Mouse (Mus musculus): Measurements from ENCODE around the gene Atg14.
A peak's percentile ranks its signal among the peaks of the same experiment; 100 is the strongest.
"Not testable (repeated sequence)": the region's sequence is repeated elsewhere in the genome, so short reads cannot be mapped to it uniquely, and the experiment has no call there.

Atg14 gene

GRCm38 (mm10) chr14:47544286-47544685, 26.2 kb downstream of the Atg14 start:
- DNase-seq (ENCODE audit: low spot score in 2 of 2), result no peak

- no peak for DNase-seq (ENCODE audit: low spot score in 2 of 2)
Observed at GRCm38 (mm10) chr14:47542283-47542682, 28.2 kb downstream of the Atg14 start.

DNA sequence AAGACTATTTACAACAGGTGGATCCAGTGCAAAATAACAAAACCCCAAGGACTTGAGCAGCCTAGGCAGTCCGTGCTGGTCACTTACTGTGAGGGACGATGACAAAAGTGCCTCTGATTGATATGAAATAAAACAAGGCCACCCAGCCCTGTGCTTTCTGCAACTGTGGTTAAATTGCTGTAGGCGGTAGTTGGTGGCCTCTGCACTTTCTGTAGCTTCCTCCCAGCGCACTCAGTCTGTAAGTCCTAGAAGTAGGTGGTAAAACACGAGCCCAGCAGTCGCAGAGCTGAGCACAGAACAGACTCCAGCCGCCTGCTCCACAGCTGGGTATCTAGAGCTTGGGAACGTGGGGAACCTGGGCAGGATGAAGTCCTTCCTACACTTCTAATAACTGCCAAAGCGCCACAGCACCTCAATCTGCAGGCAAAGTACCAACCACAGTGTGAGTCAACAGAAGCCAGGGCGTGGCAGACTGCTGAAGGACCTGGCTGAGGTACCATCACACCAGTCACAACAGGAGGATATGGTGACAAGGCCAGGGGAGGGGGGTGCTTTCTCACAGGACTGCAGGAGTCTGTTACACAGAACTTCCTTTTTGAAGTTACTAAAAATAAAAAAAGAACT, 29.0 kb downstream of the Atg14 start:
- no peak for DNase-seq (ENCODE audit: low spot score in 2 of 2)

GRCm38 (mm10) chr14:47535096-47535495, 35.4 kb downstream of the Atg14 start:
- no peak for DNase-seq (ENCODE audit: low spot score in 2 of 2)

- DNase-seq (ENCODE audit: low spot score in 2 of 2), result no peak
Observed at GRCm38 (mm10) chr14:47534176-47534525, 36.3 kb downstream of the Atg14 start.

GRCm38 (mm10) chr14:47533365-47534175, 36.9 kb downstream of the Atg14 start:
- DNase-seq (ENCODE audit: low spot score in 2 of 2), result peak; percentile 41 to 54

GRCm38 (mm10) chr14:47532496-47532895, 38.0 kb downstream of the Atg14 start:
- no peak for DNase-seq (ENCODE audit: low spot score in 2 of 2)

DNA sequence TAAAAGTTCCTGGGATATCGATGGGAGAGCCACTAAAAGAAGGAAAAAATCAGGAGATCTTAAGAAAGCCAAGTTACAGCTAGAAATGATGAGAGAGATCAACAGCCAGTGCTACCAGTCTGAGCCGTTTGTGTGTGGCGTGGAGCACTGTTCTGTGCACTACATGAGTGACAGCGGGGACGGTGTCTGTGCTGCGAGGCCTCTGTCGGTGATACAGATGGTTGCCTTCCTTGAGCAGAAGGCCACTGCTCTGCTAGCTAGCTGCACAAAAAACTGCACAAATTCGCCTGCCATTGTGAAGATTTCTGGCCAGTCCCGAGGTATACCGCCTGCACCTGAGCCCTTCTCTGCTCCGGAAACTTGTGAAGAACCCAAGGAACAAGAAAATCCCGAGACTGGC, 40.9 kb downstream of the Atg14 start:
- DNase-seq (ENCODE audit: low spot score in 2 of 2), result not testable (repeated sequence)

DNA sequence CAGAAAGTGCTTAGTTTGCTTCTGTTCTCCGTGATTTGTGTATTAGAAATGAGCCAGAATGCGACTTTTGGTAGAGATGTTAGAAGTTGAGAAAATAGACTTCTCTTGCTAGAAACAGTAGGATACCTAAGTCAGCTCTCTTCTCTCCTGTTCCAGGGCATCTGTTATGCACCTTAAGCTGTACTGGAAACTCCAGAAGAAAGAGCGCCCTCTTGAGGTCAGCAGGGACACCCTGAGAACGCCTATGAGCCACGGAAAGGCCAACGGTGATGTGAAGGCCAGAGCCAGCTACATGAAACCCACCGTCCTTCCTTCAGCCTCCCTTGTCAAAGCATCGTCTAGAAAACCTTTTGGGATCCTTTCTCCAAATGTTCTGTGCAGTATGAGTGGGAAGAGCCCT, 41.4 kb downstream of the Atg14 start:
- peak in 1 of 2 experiments; percentile 57 for DNase-seq (ENCODE audit: low spot score in 2 of 2)

- no peak for DNase-seq (ENCODE audit: low spot score in 2 of 2)
Observed at GRCm38 (mm10) chr14:47528293-47528692, 42.2 kb downstream of the Atg14 start.

DNA sequence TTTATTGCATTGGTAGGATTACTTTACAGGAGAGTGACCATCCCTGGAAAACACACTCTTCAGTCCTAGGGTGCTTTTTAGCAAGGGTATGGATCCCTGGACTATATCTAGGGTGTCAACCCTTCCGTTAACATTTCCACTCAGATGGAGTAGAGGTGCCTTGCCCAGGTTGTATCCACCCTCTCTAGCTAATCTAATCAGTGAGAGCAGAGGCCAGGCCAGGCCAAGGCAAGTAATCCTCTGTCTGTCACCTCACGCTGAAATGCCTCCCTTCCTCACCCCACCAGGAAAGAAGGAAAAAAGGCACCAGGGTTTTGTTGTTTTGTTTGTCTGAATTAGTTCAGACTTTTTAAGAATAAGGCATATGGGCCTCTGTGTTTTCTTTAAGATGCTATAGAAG, 42.6 kb downstream of the Atg14 start:
- DNase-seq (ENCODE audit: low spot score in 2 of 2), result no peak

DNA sequence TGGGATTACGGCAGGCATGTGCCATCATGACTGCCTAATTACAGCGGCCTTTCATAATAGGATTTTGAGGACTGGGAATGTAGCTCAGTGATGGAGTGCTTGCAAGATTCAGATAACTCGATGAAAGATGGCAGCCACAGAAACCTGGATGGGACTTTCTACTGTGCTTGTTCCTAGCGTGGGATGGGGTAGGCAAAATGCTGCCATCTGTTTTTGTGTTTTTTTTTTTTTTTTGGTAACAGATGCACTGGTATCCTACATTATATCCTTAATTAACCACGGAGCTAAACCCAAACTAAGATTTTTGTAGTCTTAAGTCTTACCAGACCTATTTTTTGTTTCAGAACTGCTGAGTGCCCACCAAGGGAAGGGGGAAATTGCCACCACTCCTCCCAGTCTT, 44.6 kb downstream of the Atg14 start:
- DNase-seq (ENCODE audit: low spot score in 2 of 2), result no peak

GRCm38 (mm10) chr14:47525374-47525773, 45.1 kb downstream of the Atg14 start:
- DNase-seq (ENCODE audit: low spot score in 2 of 2), result no peak

- peak in 1 of 2 experiments; percentile 19 for DNase-seq (ENCODE audit: low spot score in 2 of 2)
Observed at GRCm38 (mm10) chr14:47522301-47522700, 48.1 kb downstream of the Atg14 start.

DNA sequence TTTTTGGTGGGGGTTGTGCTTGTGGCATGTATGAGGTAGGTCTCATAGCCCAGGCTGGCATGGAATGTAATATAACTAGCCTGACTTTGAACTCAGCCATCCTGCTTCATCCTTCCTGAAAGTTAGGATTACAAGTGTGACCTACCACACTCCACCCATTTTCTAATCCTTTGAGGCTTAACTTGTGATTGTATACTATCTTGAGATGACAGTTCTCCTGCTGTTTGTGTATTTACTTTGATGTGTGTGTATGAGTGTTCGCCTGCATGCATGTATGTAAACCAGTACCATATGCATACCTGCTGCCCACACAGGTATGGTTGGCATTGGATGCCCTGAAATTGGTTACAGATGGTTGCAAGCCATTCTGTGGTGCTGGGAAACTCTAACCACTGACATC, 48.8 kb downstream of the Atg14 start:
- no peak for DNase-seq (ENCODE audit: low spot score in 2 of 2)

- no peak for DNase-seq (ENCODE audit: low spot score in 2 of 2)
Observed at GRCm38 (mm10) chr14:47520751-47521449, 49.5 kb downstream of the Atg14 start.

- no peak for DNase-seq (ENCODE audit: low spot score in 2 of 2)
Observed at GRCm38 (mm10) chr14:47518619-47519018, 51.8 kb downstream of the Atg14 start.

DNA sequence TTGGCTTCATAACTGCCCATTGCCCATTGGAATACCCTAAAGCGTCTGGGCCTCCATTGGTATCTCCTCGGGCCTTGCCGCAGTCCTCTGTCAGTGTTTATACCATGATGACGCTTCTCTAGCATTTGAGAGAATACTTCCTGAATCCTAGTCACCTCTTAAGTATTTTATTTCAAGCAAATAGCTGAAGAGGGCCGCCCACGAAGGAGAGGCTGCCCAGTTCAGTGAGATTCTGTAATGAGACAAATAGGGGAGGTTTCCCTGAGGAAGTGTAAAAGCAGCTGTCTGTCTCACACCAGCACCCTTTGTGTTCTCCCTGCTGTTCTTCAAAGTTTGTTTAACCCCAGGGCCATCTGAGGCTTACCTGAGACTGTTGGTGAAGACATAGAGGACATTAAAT, 53.7 kb downstream of the Atg14 start:
- no peak for DNase-seq (ENCODE audit: low spot score in 2 of 2)

- DNase-seq (ENCODE audit: low spot score in 2 of 2), result no peak
Observed at GRCm38 (mm10) chr14:47515636-47516035, 54.8 kb downstream of the Atg14 start.

- DNase-seq (ENCODE audit: low spot score in 2 of 2), result no peak
Observed at GRCm38 (mm10) chr14:47514816-47515453, 55.5 kb downstream of the Atg14 start.

- no peak for DNase-seq (ENCODE audit: low spot score in 2 of 2)
Observed at GRCm38 (mm10) chr14:47513606-47514005, 56.8 kb downstream of the Atg14 start.

- DNase-seq (ENCODE audit: low spot score in 2 of 2), result no peak
Observed at GRCm38 (mm10) chr14:47510244-47510643, 60.2 kb downstream of the Atg14 start.
